Mouse (Mus musculus) stomach, postnatal 0 days (tissue): ENCODE measurements around the gene Coa4.

Source experiments
- CTCF ChIP-seq: IDR thresholded peaks from 2 replicates; pipeline ENCODE4 v1.5.1; 2016; ENCODE audit warnings: antibody characterized with exemption, low read depth, mild to moderate bottlenecking, moderate library complexity
- EP300 ChIP-seq: optimal IDR thresholded peaks from 2 replicates; pipeline ENCODE3; 2016; ENCODE audit warnings: antibody characterized with exemption

GRCm38 (mm10) chr7:100502374-100502922 is 34.4 kb upstream of the Coa4 start:
- TF ChIP-seq CTCF (no peak), EP300 (no peak)
